Mouse (Mus musculus): Measurements from ENCODE around the gene Slc16a6.
"Not testable (repeated sequence)": the region's sequence is repeated elsewhere in the genome, so short reads cannot be mapped to it uniquely, and the experiment has no call there.

The Slc16a6 gene

DNA sequence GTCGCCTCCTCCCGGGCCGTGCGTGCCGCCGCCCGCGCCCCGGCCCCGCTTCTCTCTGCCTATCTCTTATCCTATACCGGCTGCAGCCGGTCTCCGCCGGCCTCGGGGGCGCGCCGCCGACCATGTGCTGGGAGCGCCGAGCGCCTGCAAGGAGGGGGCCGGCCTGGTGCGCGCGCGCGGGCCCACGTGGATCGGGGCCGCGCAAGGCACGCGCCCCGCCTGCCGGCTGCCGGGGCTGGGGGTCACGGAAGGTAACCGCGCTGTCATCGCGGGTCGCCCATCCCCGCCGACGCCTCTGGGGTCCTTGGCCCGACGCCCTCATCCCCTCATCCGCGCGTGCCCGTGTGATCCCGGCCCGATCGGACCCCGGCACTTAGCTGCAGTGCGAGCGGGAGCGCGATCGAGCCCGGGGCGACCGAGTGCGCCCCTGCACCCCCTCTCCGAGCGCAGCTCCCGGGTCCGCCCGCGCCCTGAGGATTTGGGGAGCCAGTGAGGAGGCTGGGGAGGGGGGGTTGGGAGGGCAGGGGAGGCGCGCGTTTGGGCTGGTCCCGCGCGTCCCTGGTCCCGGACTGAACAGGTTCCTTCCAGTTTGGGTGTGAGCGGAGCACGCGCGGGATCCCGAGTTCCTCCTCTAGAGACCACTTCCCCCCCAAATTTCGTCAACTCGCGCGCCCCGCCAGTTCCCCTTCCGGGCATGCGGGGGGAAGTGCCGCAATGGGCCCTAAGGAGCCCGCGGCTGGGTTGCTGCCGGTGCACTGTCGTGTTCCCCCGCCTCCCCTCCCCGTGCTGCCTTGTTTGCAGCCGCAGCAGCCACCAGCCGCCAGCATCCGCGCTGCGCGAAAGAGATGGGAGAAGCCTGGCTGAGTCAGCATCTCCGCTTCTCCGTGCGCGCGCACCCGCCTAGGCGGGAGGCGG lies at the start of gene Slc16a6, which contains the start of gene Arsg:
Gene Slc16a6 (minus strand): TSS at position 428 of the 915 bp plus-strand sequence.
Gene Arsg (plus strand): TSS at position 204 of the 915 bp plus-strand sequence.
- DNase-seq, result peak; percentile 92 to 97

- no peak for DNase-seq
Observed at GRCm38 (mm10) chr11:109520958-109521357, 47.6 kb upstream of the Slc16a6 start.

- DNase-seq, result no peak
Observed at GRCm38 (mm10) chr11:109517816-109518215, 44.4 kb upstream of the Slc16a6 start.

DNA sequence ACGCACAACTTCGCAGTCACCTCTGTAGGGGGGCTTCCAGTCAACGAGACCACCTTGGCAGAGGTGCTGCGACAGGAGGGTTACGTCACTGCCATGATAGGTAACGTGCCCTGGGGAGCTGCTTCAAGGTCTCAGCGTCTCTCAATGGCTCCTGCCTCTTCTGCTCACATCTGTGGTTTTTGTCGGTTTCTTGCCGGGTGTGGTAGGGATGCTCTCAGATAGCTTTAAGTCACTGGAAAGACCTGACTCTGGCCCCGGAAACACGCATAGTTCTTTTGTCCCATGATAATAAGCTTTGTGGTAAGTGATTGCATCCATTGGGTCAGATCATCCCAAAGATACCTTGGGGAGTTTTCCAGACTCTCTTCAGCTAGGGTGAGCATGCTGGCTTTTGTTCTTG lies 43.9 kb upstream of the Slc16a6 start:
- DNase-seq, result no peak

DNA sequence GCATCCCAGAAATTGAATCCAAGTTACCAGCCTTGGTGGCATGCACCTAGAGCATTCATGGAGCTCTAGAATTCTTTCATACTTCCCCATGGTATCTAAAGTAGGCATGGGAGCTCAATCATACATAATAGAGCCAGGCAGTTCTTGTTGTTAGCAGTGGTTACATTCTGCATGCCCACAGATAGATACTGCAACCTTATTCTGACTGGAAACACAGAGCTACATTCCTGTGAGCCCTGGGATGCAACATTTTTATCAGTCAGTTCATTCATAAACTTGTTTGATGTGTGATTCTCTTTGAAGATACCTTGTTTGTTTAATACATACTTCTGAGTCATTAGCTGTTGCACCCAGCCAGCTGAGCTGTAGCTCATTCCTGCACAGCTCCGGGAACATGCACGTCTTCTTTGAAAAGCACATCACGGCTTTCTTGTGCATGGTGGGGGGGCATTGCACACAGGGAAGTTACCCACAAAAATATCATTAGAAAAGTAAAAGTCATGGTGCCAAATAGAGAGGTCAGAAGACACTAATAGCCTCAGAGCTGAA lies 40.7 kb upstream of the Slc16a6 start:
- no peak for DNase-seq

DNA sequence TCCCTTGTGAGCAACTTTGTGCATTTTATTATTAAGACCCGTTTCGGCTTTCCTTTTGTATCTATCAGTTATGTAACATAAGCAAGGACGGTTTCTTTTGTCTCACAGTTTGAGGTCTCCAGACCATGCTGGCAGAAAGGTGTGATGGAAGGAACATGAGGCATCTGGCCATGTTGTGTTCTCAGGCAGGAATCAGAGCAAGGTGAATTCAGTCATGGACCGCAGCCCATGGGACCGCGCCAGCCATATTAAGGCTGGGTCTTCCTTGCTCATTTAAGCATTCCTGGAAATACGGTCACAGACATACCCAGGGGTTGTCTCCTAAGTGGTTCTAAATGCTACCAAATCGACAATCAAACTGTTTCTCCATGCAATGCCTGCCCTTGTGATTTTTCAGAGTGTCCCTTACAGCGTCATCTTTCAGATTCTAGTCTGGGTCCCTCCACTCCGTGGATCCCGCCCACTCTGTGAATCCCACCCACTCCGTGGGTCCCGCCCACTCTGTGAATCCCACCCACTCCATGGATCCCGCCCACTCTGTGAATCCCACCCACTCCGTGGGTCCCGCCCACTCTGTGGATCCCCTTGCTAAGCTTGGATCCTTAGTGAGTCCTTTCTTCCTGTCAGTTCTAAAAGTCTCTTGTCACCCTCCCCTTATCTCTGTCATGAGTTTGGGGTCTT lies 39.7 kb upstream of the Slc16a6 start:
- DNase-seq, result no peak

DNA sequence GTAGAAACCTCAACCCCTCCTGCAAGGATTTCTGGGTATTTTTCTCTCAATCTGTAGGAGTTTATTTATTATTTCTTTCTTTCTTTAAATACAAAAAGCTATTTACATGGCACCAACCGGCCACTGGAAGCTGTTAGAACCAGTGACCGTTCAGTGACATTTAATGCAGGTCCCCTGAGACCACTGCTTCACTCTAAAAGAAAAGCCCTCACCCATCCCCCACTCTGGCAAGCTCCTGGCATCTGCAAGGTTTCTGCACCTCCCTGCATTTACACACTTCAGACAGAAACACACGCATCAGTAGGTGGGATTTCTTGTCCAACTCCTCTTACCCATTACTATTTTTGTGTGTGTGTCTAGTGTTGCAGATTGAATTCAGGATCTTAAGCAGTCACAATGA lies 33.7 kb upstream of the Slc16a6 start:
- no peak for DNase-seq

DNA sequence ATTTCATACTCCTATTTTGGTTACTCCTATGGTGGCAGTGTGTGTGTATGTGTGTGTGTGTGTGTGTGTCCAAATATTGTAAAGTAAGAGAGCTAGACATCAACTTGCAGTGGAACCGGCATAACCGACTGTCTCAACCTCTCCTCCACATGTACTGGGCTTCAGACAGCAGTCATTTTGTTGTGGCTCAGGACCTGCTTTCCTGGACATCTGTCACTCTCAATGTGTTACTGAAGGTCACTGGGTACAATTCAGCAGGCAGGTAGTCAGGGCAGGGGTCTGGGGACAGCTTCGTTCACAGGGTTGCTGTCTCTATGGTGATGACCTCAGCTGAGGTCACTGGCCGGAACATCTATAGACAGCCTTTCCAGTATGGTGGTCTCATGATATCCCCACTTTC lies 32.4 kb upstream of the Slc16a6 start:
- no peak for DNase-seq

GRCm38 (mm10) chr11:109504977-109505376 lies 31.6 kb upstream of the Slc16a6 start:
- DNase-seq, result no peak

GRCm38 (mm10) chr11:109500206-109500605 lies 26.8 kb upstream of the Slc16a6 start:
- no peak for DNase-seq

GRCm38 (mm10) chr11:109497990-109498389 lies 24.6 kb upstream of the Slc16a6 start:
- no peak for DNase-seq

DNA sequence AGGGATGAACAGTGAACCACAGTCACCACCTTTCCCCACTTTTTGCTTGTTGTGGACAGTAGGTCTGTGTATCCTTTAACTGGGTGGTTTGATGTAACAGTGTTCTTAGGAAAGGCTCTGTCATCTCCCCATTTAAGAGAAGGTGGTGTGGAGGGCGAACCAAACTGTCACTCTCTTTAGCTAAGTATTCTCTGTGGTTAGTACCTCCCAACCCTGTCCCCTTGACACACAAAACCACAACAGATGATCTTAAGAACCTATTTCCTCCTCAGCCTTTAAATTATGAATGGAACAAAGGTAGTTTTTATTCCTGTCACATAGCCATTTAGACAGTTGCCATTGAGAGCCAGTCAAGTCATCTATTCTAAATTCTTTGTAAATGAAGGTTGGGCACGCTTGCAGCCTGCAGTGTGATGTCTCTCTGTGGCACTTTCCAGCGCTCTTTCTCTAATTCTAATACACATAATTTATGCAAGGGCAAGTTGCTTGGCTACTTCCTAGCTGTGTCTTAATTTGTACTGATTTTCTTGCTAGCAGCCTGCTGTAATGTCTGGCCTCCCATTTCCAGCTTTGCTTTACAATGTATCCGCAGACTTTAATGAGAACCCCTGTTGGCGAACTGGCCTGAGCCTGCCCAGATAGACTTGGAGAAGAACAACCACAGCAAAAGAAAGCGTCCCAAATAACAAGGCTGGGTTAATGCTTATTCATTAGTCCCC lies 23.8 kb upstream of the Slc16a6 start:
- no peak for DNase-seq

- DNase-seq, result no peak
Observed at GRCm38 (mm10) chr11:109496475-109496993, 23.1 kb upstream of the Slc16a6 start.

DNA sequence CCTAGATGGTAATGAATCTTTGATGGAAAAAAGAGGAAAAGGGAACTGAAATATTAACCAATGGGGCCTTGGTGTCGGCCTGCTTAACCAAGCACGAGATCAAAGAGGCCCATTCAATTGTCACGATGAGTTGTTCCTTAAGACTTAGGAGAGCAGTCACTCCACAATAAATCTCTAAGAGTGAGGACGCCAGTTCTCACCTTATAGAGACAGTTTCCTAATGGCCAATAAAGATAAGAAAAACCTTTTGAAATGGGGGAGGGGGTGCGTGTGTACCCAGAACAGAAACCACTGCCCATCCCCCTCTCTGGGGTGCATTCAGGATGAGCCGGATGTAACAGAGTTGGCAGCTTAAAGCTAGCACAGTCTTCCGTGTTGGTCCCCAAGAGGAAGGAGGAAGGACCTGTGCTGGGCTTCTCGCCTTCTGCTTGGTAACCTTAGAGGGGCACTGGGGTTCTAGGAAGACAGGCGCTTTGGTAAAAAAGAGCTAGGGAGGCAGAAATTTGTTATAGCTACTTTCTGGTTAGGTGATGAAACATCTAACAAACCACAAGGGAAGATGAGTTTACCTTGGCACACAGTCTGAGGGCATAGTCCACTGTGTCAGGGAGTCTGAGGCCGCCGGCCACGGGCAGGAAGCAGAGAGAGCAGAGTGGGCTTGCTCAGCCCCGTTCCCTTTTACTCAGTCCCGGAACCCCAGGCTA lies 22.5 kb upstream of the Slc16a6 start:
- peak; percentile 50 to 68 for DNase-seq

DNA sequence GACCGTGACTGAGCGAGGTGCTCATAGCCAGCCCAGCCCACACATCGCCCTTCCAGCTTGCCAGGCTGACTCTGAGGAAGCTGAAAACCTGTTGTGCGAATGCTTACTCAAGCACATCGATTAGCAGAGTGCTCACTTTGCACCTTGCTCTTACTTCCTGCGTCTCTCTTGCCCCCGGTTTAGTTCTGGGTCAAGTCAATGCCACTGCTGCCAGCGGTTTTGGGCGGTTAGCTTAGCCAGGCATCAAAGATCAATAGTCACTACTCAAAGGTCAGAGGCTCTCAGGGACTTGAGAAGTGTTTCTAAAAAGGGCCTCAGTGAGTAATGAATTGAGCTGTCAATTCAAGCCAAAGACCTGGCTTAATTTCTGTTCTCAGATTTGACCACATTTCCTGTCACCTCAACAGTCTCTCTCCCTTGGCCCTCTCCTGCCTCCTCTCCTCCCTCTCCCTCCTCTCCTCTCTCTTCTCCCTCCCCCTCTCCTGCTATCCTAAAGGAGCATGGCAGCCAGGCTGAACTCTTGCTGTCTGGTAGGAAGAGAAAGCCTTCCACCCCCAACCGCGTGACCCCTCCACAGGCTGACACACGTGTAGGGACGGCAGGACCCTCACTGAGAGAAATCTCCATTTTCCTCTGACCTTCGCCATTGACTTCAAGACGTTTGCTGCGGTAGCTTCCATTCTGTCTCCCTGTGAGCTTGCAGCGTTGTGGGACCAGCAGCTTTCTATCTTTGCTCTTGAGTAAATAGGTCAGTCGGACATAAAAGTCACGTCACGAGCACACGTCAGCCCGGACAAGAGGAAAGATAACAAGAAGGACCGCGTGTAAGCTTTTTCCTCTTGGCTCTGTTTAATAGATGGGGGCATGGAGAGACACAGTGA lies 21.7 kb upstream of the Slc16a6 start:
- DNase-seq, result no peak

GRCm38 (mm10) chr11:109492847-109493464 lies 19.6 kb upstream of the Slc16a6 start:
- DNase-seq, result not testable (repeated sequence)

DNA sequence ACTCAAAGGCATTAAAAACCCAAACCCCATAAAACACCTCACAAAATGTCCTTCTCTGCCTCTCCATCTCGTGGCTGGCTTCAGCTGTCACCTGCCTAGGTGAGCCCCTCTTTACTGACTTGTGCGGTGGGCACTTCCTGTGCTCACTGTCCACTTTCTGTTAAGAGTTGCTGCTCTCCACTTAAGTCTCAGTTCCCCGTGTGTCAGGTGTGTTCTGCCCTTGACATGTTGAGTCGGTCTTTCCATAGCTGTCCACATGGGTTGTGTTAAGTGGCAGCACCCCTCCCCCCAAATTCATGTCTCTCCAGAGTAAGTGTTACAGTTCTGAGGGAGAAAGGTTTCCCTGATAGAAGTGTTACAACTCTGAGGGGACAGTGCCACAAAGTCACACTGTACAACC lies 18.4 kb upstream of the Slc16a6 start:
- DNase-seq, result no peak

GRCm38 (mm10) chr11:109489763-109490162 lies 16.4 kb upstream of the Slc16a6 start:
- DNase-seq, result no peak

DNA sequence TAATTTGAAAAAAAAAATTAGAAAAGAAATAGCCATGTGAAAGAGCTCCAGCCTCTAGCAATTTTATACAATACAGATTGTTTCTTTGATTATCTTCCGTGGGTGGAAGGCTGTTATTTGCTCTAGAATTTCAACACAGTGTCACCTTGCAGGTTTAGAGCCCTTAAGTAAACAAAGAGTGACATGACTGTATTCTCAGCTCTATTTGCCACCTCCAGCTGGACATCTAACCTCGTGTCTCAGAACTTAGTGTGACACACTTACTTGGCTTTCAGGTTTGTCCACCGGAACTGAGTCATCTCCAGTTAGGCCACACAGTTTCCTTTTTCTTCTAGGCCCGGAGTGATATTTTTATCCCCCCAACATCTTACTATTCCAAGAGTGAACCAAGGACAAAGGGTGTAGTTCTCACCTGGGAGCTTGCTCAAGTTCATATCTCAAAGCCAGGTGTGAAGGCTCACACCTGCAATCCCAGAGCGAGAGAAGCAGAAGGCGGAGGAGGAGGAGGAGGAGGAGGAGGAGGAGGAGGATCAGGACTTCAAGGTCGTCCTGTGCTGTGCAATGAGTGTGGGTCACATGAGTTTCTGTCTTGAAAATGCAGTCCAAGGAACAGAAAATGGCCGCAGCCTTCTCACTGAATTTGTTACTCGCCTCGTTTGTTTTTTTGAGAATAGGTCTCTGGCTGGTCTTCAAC lies 14.7 kb upstream of the Slc16a6 start:
- no peak for DNase-seq

DNA sequence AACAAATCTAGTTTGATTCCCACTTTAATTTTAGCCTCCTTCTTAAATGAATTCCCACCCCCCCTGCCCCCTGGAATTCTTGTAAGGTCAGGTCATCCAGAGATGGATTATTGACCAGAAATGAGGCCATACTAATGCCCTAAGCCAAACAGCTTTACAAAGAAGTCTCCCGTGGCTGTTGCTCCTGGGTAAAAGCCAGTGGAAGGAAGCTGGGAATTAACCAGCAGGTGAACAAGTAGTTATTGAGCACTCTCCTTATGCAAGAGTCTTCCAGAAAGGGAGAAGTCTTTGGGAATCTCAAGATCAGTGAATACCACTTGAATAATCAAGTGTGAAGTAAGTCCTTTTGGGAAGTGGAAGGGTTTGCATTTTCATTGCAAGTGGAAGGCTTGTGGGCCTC lies 13.7 kb upstream of the Slc16a6 start:
- DNase-seq, result no peak
